Mouse (Mus musculus): ENCODE measurements around the gene Calhm2. TPM values are rescaled to one million over a fixed set of nuclear protein-coding genes. Genes with fewer than 3 reads are reported as not detected.

The Calhm2 gene
- not detected in 2 replicates for polyA plus RNA-seq (2012)

DNA sequence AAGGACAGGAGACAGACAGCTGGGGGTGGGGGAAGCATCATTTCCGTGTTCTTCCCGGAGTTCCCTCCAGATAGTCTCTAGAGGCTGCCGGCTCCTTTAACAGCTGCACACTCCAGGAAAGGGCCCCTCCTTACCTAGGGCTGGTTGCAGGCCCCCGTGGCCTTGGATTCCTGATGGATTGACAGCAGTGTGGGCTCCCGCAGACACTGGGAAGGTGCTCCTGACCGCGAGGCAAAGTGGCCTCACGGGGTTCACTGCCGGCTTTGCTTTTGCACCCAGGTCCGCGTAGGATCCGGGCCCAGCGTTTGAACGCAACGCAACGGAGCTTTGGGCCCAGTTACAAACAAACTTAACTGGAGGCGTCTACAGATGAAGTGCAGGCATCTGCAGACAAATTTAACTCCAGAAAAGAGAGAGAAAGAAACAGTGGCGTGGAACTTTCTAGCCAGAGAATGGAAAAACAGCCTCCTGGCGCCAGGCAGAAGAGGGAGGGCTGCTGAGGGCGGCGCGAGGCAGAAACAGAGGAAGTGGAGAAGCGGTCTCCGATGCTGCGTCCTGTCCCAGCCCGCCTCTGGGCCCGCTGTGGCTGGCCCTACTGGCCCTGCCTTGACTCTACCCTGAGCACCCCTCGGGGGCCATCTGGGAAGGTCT is at the start of gene Calhm2:
Calhm2 (minus strand) TSS at position 524 of the 651 bp plus-strand sequence.
- no peak for TF ChIP-seq GATA1 (IDR thresholded peaks at IDR 0.05; ENCODE audit: low read length)

DNA sequence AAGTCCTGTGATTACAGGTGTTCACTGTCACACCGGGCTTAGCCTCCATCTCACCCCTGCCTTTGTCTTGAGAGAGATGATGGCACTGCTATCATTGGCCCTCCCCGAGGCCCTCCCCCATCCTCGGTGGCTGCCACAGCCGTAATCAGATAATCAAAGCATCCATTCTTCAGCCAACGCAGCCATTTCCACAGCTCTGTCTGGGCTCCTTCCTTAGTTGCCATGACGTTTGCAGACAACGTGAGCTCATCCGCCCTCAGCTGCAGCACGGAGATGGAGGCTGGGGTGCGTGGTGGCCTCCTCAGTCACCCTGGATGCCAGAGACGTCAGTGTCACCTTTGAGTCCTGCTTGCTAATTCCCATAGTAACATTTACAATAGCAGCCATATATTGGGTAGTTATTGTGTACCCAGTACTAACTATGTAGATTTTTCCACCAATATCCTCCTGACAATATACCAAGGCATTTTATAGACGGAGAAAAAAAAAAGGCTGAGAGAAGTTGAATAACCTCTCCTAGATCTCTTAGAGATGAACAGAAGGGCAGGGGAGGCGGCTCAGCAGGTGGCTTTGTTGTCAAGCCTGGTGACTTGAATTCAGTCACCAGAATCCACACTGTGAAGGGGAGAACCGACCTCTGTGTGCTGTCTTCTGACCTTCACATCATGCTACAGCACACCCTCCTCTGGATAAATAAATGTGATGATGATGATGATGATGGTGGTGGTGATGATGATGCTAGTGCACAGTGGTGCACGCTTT is 48.6 kb upstream of the Calhm2 start:
- TF ChIP-seq GATA1 (IDR thresholded peaks at IDR 0.05; ENCODE audit: low read length), result no peak

DNA sequence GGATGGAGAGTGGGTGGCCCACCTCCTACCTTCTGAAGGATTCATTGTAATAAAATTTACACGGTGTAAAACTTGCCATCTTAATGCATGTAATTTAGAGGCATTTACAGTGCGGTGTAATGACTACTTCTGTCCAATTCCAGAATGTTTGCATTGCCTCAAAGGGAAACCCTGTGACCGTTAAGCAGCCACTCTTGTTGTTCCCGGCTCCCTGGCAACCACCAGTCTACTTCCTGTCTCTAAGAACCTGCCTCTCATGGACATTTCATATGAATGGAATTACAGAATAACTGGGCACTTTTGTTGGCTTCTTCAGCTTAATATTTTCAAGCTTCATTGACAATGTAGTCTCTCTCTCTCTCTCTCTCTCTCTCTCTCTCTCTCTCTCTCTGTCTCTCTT is 46.6 kb upstream of the Calhm2 start:
- TF ChIP-seq GATA1 (IDR thresholded peaks at IDR 0.05; ENCODE audit: low read length), result no peak

DNA sequence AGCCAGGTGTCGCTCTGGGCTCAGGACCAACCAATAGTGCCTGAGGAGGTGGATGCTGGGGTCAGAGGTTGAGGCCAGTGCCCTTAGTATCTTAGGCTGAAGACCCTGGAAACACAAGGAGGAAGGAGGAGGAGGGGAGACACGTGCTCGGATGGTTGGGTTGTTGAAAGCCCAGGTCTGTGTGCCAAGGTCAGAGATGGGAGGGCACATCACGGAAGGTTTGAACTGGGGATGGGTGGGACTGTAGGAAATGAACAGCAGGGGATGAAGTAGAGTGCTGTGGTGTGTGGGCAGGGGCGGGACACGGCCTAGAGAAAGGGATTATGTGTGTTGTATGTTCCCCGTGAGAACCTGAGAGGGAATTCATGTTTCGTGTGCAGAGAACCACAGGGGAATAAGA is 46.1 kb upstream of the Calhm2 start:
- no peak for TF ChIP-seq GATA1 (IDR thresholded peaks at IDR 0.05; ENCODE audit: low read length)

DNA sequence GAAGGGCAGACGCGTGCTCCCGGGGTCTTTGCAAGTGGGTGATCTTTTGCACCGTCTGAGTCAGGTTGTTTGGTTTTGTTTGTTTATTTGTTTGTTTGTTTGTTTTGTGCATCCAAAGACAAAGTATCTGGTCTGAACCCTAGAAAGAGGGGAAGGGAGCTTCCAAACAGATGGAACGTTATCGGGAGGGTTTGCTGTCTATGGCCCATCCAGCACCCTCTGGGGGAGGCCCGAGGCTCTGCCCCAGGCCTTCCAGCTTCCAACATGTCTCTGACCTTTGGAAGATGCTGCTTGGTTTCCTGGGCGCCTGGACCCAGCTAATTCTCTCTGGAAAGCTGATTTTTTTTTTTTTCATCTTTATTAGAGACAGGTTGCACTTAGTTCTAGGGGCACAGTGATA is 41.9 kb upstream of the Calhm2 start:
- no peak for TF ChIP-seq GATA1 (IDR thresholded peaks at IDR 0.05; ENCODE audit: low read length)

DNA sequence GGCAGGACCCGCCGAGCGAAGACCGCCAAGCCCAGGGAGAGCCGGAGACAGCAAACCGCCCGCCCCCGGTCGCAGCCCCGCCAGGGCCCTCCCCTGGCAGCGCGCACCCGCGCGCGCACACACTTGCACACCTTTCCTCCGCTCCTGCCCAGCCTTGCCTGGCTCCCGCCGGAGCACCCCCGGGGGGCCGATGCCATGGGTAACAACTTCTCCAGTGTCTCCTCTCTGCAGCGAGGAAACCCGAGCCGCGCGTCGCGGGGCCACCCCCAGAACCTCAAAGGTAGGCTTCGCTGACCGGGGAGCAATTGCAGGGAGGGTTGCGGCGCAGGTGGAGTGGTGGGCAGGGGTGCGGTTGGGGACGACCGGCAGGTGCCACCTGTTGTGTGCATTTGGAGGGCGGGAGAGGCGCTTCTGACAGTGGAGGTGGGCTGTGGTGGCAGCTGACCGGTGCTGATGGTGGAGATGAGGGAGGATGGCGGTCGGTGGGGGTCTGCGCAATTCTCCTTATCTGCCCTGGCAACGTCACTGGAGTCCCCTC is 41.2 kb upstream of the Calhm2 start:
- no peak for TF ChIP-seq GATA1 (IDR thresholded peaks at IDR 0.05; ENCODE audit: low read length)

DNA sequence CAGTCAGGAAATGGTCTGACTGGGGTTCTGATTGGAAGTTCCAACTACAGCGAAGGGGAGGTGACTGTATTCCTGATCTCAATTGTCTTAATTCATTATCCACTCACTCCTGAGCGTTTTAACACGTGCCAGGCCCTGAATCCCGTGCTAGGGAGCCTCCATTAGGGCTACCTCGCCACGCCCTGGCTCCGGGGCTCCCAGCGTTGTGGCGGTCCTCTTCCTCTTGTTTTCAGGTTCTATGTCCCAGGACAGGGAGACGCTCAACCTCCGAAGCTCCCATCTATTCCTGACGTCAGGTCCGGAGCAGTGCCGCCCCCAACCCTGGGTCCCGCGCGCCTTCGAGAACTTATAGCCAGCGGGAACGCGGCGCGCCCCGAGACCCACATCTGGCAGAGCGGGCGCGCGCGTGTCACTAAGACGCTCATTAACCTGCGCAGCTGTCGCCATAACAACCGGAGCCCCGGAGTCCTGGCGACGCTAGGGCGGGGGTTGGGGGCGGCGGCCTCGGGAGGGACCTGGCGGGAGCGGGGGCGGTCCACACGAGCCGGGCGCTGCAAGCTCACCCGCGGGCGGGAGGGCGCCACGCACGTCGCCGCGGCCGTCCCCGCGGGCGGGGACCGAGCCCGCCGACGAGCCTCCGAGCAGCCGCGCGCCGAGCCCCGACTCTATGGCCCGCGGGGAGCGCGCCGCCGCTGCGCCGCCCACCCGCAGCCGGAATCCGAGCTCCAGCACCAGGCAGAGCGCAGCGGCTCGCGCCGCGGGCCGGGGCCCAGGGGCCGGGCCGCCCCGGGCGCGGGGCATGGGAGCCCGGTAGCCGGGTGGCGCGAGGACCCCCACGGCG is 40.6 kb upstream of the Calhm2 start, which contains the start of gene Neurl1a:
Neurl1a (plus strand) TSS at position 390 of the 841 bp plus-strand sequence.
- no peak for TF ChIP-seq GATA1 (IDR thresholded peaks at IDR 0.05; ENCODE audit: low read length)

DNA sequence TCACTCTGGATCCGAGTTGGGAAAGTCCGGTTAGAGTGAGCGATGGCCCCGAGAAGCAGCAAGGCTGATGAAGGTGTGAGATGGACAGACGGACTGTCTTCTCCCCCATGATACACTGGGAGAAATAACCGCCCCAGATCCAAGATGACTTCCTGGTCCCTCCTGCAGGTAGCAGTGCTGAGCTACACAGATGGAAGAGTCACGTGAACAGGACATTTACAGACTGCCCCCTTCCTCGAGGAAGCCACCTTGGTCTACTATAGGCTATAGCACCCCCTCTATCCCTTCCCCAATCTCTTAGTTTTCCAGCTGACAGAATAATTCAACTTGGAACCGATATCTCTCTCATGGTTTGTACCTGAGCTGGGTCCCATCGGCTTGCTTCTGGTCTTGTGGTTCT is 39.9 kb upstream of the Calhm2 start:
- no peak for TF ChIP-seq GATA1 (IDR thresholded peaks at IDR 0.05; ENCODE audit: low read length)

DNA sequence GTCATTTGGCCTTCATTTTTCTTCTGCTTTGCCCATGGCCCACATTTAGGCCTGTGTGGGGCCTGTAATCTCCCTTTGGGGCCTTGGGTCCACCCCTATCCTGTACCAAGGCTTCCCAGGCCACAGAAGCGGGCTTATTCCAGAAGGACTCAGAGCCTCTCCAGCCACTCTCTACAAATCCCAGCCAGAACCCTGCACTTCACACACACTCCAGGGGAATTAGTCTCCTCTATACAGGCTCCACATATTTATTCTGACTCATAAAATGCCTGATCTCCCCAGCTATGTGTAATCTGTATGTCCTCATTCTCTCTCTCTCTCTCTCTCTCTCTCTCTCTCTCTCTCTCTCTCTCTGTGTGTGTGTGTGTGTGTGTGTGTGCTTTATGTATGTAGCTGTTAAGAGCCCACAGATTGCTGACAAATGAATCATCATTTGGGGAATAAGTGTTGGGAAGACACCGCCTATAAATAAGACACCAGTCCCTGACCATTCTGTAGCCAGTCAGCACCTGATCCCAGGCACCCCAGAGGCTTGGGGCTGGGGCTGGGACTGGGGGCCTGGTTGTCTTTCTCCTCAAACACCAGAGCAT is 38.9 kb upstream of the Calhm2 start:
- no peak for TF ChIP-seq GATA1 (IDR thresholded peaks at IDR 0.05; ENCODE audit: low read length)

DNA sequence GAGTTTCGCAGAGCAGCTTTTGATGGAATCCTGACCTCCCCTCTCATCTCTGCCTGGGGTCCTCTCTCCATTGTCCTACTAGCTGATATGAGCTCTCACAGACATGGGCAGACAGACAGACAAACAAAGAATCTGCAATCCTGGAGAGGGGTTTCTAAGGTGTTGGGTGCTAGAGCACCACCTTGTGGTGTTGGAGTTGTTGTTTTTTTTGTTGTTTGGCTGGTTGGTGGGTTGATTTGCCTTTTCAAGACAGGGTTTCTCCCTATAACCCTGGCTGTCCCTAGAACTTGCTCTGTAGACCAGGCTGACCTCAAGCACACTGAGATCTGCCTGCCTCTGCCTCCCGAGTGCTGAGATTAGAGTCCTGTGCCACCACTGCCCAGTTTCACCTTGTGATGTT is 37.4 kb upstream of the Calhm2 start:
- TF ChIP-seq GATA1 (IDR thresholded peaks at IDR 0.05; ENCODE audit: low read length), result no peak

DNA sequence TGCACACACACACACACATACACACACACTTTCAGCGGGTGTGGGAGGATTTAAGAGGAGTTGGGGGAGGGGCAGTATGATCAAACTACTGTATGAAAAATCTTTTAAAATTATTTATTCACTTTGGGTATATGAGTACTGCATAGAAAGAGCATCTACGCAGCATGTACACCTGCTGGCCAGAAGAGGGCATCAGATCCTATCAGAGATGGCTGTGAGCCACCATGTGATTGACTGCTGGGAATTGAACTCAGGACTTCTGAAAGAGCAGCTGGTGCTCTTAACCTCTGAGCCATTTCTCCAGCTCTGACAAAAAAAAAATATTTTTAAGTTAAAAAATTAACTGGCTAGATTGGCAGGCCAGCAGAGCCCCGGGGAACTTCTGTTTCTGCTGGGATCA is 36.4 kb upstream of the Calhm2 start:
- no peak for TF ChIP-seq GATA1 (IDR thresholded peaks at IDR 0.05; ENCODE audit: low read length)

DNA sequence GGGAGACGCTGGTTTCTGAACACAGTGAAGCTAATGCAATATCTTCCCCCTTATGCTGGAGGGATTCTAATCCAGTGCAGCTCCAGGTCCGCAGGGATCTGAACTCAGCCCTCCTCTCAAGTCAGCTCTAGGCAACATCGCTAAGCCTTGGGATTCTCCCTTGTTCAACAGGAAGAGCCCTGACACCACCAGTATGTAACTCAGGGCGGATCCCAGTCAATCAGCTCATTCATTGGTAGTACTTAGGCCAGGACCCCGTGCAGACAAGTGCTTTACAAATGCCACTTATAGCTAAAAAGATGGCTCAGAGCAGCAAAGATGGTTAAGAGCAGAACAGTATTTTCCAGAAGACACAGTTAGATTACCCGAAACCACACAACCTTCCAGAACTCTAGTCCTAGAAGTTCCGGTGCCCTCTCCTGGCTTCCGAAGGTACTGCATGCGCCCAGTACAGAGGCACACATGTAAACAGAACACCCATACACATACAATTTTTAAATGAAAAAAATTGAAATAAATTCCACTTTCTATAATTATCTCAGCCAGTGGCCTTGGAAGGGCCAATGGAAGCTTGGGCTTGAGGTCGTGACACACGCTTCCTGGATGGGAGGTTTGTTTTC is 30.8 kb upstream of the Calhm2 start:
- TF ChIP-seq GATA1 (IDR thresholded peaks at IDR 0.05; ENCODE audit: low read length), result no peak

DNA sequence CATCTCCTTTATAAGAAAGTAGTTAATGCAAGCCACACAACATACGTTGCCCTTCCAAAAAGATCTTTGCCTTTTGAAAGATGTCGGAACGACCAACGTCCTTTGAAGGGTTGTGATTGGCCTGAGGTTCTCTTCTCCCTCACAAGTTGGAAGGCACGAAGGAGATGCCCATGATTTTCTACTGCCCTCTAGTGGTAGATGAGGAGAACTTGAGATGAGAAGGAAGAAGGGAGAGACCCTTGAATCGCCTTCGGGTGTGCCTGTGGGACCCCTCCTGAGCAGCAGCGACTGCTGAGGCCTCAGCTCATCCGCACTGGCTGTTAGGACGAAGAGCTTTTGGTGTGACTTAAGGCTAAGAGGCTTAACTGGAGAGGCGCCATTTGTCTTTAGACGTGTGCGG is 30.1 kb upstream of the Calhm2 start:
- no peak for TF ChIP-seq GATA1 (IDR thresholded peaks at IDR 0.05; ENCODE audit: low read length)

DNA sequence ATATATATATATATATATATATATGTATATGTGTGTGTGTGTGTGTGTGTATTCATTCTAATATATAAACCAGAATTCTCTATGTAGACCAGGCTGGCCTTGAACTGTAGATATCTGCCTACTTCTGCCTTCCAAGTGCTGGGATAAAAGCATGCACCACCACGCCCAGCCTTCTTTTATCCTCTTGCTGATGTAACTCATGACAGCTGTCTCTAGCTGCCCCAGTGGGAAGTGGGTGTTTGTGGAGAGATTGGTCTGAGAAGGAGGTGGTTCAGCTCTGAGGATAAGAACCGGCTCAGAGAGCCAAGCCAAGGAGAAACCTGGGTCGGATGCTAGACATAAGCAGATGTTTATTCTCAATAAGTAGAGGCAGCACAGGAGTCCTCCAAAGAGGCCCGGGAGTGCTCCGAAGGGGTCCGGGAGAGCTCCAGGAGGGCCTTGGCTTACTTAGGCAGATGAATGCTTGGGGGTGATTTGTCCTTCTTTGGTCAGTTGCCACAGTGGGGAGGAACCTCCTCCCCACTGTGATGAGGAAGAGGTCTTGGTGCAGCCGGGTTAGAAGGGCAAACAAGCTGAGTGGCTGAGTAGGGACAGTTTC is 29.6 kb upstream of the Calhm2 start:
- no peak for TF ChIP-seq GATA1 (IDR thresholded peaks at IDR 0.05; ENCODE audit: low read length)

DNA sequence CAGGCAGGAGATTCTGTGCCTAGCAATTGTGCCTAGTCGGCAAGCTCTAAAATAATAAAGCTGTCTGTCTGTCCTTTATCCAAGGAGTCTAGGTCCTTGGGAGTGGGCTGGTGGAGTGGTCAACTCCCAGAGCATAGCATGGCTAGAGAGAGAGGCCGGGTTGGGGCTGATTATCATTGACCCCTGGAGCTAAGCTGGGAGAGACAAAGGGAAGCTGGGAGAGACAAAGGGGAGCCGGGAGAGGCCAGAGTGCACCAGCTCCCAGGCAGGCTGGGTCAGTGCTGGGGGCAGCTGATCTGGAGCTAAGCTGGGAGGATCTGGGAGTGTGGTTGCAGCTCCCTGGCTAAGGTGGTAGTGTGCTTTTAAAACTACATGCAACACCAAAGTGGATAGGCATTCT is 28.7 kb upstream of the Calhm2 start:
- TF ChIP-seq GATA1 (IDR thresholded peaks at IDR 0.05; ENCODE audit: low read length), result no peak
